Mouse (Mus musculus) bone marrow, adult 2 months (tissue): ENCODE results near the gene Cmtm8. TPM values are rescaled to one million over a fixed set of nuclear protein-coding genes. Genes with fewer than 3 reads are reported as not detected.
A peak's percentile ranks its signal among the peaks of the same experiment; 100 is the strongest.

ENCODE experiments used
- H3K27ac ChIP-seq: fragments of 200-500 bp; 2 replicates; pipeline ENCODE4 v1.5.1; 2012; ENCODE audit warnings: low read depth, mild to moderate bottlenecking, control low read depth, inconsistent platforms, low read length; ENCODE audit not compliant: control insufficient read depth, poor library complexity, insufficient read depth
- H3K4me1 ChIP-seq: fragments of 200-500 bp; 2 replicates; pipeline ENCODE4 v1.6.1; 2011; ENCODE audit warnings: low read length; ENCODE audit not compliant: control insufficient read depth, insufficient read depth
- H3K4me3 ChIP-seq: fragments of 200-500 bp; replicated peaks from 2 replicates; pipeline ENCODE3; 2011; ENCODE audit warnings: mild to moderate bottlenecking, low read depth, low read length, control low read depth; ENCODE audit not compliant: control insufficient read depth
- CTCF ChIP-seq: fragments of 200-500 bp; IDR thresholded peaks from 2 replicates; pipeline ENCODE4 v1.5.1; 2011; ENCODE audit warnings: low read length, control low read depth; ENCODE audit not compliant: control insufficient read depth, insufficient read depth
- POLR2A ChIP-seq: fragments of 200-500 bp; IDR thresholded peaks from 2 replicates; pipeline ENCODE4 v1.6.1; 2011; ENCODE audit warnings: low read depth, mild to moderate bottlenecking, control low read depth, low read length, borderline replicate concordance; ENCODE audit not compliant: control insufficient read depth
- WGBS: fragments of 180-500 bp; shearing (Covaris S2); methylation state at CpG from one replicate; pipeline ENCODE4 v1.1.7; 2018; 5-methylcytosine and 5-hydroxymethylcytosine counted together
- polyA plus RNA-seq: library from polyadenylated mRNA; stranded (reverse); fragments of >200 nt; gene quantifications from 2 replicates; pipeline ENCODE4 v1.2.4, GENCODE M21; 2011; ENCODE audit warnings: low replicate concordance; ENCODE audit not compliant: missing spikeins, insufficient read depth, insufficient read length

Cmtm8 gene
- polyA plus RNA-seq, 1 experiment: not detected

- TF ChIP-seq POLR2A (no peak), CTCF (no peak)
- 56% methylated on average over 9 of the region's 9 CpGs for WGBS
- Histone ChIP-seq H3K4me3 (no peak overlapping the region), H3K27ac (no peak overlapping the region), H3K4me1 (no peaks in the 10 kb centered on the region)
These were observed 10.7 kb upstream of the Cmtm8 start for GRCm38 (mm10) chr9:114854686-114855085.

GRCm38 (mm10) chr9:114853336-114853735, 9.4 kb upstream of the Cmtm8 start:
- H3K4me1 ChIP-seq: no peaks in the 10 kb centered on the region
- H3K4me3 ChIP-seq: no peak overlapping the region
- 84% methylated on average over 15 of the region's 15 CpGs for WGBS
- TF ChIP-seq POLR2A (no peak), CTCF (no peak)
- no peak overlapping the region for H3K27ac ChIP-seq

DNA sequence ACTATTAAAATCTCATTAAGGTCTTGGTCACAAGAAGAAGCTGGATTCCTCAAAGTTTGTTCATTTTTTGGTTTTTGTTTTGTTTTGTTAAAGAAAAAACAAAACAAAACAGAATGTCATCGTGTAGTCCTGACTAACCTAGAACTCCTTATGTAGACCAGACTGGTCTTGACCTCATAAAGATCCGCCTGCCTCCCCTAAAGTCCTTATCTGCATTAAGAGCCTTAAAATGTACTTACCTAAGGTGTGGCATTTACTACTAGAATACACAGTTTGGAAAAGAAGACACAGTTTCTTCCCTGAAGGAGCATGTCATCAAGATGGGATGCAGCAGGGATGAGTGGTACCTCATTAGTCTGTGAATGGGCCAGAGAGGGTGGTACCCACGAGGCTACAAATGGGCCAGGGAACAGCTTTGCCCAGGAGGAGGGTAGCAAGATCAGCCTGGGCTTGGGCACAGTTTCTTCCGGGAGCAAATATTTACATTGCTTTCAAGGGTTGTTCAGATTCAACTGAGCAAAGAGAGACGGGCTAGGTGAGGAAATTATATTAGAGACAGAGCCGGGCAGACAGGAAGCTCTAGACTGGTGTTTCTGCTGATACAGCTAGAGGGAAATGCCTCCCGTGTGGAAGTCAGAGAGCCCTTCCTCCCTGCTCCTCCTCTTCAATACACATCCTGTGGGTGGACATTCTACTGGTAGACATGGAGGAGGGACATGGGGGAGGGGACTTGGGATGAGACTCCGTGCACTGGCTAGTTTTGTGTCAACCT, 7.6 kb upstream of the Cmtm8 start:
- no peak for TF ChIP-seq CTCF
- no peak overlapping the region for H3K4me3 ChIP-seq
- 20% methylated on average over 8 of the region's 8 CpGs for WGBS
- no peaks in the 10 kb centered on the region for H3K4me1 ChIP-seq
- H3K27ac ChIP-seq: no peak overlapping the region

GRCm38 (mm10) chr9:114843634-114844016, 331 bp downstream of the Cmtm8 start:
- H3K4me3 ChIP-seq: peak overlapping the region; percentile 84
- peak overlapping the region; percentile 40; the same call in 1 of the 2 replicates for H3K27ac ChIP-seq
- no peak for TF ChIP-seq CTCF
- TF ChIP-seq POLR2A: no peak
- WGBS: under 1% methylated on average over 40 of the region's 40 CpGs
- H3K4me1 ChIP-seq: no peaks in the 10 kb centered on the region

GRCm38 (mm10) chr9:114842886-114843285, 1.1 kb downstream of the Cmtm8 start:
- 83% methylated on average over 9 of the region's 9 CpGs for WGBS
- Histone ChIP-seq H3K4me1 (no peaks in the 10 kb centered on the region), H3K27ac (no peak overlapping the region), H3K4me3 (no peak overlapping the region)
- TF ChIP-seq CTCF: no peak
- TF ChIP-seq POLR2A: no peak

DNA sequence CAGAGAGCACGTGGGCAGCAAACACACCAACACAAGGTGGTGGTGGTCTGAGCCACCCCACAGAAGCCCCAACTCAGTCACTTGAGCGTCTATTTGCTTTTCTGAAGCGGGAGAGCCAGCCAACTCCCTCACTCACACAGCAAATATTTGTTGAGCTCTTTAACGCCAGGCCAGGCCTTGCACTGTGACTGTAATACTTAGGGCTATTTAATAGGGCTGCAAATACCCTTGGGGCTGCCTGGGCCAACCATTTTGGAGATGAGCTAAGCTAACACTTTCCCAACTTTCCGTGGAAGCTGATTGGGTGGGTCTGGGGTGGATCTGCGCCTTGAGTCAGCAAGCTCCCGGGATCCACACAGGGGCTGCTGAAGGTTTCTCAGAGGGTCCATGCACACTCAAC, 1.7 kb downstream of the Cmtm8 start:
- TF ChIP-seq CTCF (no peak), POLR2A (no peak)
- WGBS: 79% methylated on average over 7 of the region's 7 CpGs
- Histone ChIP-seq H3K4me1 (no peaks in the 10 kb centered on the region), H3K4me3 (no peak overlapping the region), H3K27ac (no peak overlapping the region)

DNA sequence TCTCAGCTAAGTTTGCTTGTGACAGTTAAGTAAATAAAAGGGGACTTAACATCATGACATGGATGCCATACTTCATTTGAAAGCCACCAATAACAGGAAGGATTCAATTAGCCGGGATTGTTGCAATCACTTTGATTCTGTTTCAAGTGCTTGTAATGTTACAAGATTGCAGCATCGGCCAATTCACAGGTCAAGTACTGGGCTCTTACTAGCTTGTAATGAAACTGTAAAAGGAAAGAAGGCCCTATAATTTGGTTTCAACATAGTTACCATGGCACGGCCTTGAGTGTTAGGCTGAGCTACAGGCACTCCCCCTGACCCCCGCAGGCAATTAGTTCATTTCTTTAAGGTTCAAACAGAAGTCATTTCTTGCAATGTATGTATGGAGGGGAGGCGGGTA, 5.1 kb downstream of the Cmtm8 start:
- no peak for TF ChIP-seq POLR2A
- TF ChIP-seq CTCF: no peak
- Histone ChIP-seq H3K4me3 (no peak overlapping the region), H3K27ac (no peak overlapping the region), H3K4me1 (no peaks in the 10 kb centered on the region)
- WGBS: 68% methylated on average over 5 of the region's 5 CpGs

DNA sequence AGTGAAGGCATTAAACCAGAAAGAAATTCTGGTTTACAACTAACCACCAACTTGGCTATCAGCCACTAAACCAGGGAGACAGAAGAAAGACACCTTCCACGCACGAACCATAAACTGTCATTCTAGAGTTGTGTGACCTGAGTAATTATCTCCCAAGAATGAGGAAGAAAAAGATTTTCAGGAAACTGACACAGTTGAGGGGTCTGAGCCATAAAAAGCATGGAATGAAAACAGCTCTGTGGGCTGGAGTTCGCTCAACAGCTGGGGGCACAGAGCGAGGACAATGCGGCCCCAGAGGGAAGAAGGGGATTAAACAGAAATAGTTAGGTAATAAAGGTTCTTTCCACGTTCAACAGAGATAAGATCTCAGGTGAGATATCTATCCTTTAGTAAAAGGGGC, 12.4 kb downstream of the Cmtm8 start:
- Histone ChIP-seq H3K4me1 (no peaks in the 10 kb centered on the region), H3K27ac (no peak overlapping the region), H3K4me3 (no peak overlapping the region)
- TF ChIP-seq CTCF: no peak
- no peak for TF ChIP-seq POLR2A
- 23% methylated on average over 6 of the region's 6 CpGs for WGBS

DNA sequence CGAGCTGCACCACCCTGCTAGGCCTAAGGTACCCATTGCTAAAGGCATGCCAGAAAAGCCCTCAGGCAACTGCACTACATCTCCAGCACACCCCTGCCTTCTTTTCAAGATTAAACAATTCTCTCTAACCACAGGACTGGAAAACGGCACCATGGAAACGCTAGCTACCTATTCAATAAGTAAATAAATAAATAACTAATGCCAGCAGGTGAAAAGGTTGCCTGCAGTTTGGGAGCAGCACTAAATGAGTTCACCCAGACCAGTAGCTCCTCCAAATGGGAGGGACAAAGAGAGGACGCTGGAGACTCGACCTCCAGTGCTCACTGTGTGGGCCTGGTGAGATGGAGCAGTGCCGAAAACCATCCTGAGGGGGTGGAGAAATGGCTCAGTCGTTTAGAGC, 13.6 kb downstream of the Cmtm8 start:
- Histone ChIP-seq H3K4me3 (no peak overlapping the region), H3K4me1 (no peaks in the 10 kb centered on the region), H3K27ac (no peak overlapping the region)
- TF ChIP-seq POLR2A (no peak), CTCF (no peak)
- 68% methylated on average over 7 of the region's 7 CpGs for WGBS
